Mouse (Mus musculus) adrenal gland, postnatal 4 days (tissue): ENCODE data around the gene Enox1. TPM values are rescaled to one million over a fixed set of nuclear protein-coding genes. Genes with fewer than 3 reads are reported as not detected.

ENCODE experiments used
- DNase-seq, 2 experiments: peaks; one replicate each; pipeline ENCODE4 v3.0.0; 2021 to 2022; ENCODE audit warnings: low spot score in 2 of 2, mixed read lengths in 2 of 2
- total RNA-seq, 2 experiments: library from RNA; stranded (reverse); gene quantifications; 2 replicates each; pipeline ENCODE4 v1.2.3; 2021

Enox1 gene
- total RNA-seq, 2 experiments from 2014 or later: 12.8 to 13.4 TPM

- no peak for DNase-seq
Observed at GRCm38 (mm10) chr14:77440805-77441204, 284.2 kb downstream of the Enox1 start.

DNA sequence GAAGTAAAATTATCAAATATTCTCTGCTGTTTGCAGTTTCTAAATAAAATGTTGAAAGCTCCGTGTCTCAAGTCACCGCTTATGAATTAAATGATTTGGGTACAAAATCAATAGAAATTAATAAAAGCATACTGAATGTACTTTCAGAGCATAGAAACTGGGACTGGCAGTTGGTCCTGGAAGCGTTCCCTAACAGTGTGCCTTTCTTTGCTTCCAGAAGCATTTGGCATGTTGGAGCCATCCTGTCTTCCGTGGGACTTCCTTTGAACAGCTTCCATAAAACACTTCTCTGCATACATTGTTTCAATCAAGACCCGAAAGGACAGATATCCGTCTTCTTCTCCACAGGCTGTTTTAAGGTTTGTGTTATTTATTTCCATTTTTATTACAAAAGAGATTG is 285.0 kb downstream of the Enox1 start:
- no peak for DNase-seq

DNA sequence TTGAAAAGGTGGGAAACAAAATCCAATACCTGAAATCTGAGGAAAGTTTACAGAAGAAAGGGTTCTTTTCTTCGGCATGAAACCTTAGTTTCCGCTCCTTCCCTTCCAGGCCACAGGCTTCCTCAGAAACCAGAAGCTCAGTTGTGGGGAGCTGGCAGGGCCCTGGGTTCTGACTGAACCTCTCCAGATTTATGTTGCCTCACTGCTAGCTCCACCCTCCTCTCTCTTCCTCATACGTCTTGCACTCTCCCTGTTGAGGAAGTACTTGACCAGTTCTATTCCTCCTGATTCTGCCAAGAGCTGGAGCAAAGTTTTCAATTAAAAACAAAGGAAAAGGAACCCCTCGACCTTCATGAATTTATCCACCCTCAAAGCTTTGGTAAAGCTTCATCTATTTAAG is 291.4 kb downstream of the Enox1 start:
- DNase-seq: no peak

DNA sequence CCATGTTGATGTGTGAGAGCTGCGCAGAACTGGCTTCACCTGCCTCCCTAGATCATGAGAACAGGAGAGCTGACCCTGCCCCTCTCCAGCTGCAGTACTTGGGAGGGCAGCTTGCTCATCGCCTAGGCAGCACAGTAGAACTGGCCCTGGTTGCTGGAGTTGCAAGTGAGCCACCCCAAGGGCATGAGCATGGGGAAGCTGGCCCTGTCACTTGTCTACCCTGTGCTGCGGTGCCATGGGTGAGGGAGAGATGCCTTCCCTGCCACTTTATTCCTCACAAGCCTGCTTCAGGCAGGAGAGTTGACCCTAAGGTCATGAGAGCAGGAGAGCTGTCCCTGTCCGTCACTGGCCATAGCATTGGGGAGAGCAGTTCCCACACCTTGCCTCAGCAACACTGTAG is 295.4 kb downstream of the Enox1 start:
- no peak for DNase-seq

DNA sequence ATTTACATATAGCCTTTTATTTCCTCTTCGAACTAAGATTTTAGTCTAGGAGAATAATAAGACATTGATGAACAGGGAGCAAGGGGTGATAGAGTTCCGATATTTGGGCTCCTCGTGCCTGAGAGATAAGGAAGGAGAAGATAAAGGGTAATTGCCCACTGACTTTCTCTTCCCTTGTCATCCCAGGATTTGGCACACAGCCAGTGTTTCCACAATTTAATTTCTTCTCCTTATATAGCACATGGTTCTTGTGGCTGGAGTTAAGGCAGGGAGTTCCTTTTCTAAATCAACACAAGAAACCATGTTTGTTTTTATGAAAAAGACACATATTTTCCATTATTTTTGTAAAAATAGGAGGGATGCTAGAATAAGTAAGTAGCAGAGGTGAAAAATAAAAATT is 299.5 kb downstream of the Enox1 start:
- no peak for DNase-seq

GRCm38 (mm10) chr14:77456876-77457275 is 300.3 kb downstream of the Enox1 start:
- DNase-seq: no peak

- no peak for DNase-seq
Observed at GRCm38 (mm10) chr14:77458217-77458616, 301.7 kb downstream of the Enox1 start.

GRCm38 (mm10) chr14:77463919-77464318 is 307.4 kb downstream of the Enox1 start:
- DNase-seq: no peak

DNA sequence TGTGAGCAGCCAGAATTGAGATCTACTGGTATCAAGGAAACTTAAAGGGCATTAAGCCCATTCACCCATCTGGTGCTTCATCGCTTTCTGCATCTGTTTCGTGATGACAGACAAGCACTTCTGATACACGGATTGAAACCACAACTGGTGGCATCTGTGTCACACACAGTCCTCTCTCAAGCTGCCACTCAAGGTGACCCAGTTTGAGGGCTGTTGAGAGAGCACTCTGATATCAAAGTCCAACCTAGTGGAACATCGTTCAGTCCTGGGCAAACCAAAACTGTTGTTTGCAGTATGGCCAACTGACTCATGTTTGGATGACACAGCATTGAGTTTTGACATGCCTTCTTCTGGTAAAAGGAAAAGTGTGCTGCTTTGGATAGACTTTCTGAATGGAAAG is 308.2 kb downstream of the Enox1 start:
- no peak for DNase-seq

DNA sequence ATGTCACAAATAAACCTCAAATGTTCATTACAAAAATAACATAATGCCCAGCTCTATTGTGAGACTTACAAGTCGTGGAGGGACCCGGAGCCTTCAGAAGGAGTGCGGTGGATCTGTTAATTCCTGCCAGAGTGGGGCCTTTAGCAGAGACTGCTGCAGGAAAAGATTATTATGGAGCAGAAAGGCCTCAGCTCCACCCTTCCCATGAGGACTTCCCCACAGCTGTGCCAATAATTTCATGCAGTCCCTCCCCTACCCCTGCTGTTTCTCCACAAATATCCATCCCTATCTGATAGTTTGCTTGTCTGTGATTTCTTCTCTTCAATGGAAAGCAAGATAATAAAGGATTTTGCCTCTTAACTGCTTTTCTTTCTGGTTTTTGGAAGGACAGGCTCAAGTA is 314.0 kb downstream of the Enox1 start:
- DNase-seq: no peak

GRCm38 (mm10) chr14:77473501-77473900 is 316.9 kb downstream of the Enox1 start:
- no peak for DNase-seq

DNA sequence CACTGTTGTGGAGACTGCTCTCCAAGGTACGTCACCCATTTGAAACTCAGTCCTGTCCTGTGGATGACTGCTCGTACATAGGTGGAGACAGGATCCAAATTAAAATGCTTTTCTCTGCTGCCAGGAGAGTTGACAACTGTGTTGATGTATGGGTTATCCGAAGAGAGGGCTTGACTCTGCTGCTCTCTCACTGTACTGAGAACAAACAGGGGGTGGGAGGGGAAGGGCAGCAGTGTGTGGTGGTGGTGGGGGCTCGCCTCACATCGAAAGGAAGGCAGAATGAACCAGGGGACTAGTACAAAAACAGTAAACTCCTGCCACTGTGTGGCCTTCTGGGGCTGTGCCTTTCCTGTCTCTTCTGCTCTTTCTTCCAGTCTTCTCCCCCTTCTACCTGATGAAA is 317.5 kb downstream of the Enox1 start:
- DNase-seq: no peak

DNA sequence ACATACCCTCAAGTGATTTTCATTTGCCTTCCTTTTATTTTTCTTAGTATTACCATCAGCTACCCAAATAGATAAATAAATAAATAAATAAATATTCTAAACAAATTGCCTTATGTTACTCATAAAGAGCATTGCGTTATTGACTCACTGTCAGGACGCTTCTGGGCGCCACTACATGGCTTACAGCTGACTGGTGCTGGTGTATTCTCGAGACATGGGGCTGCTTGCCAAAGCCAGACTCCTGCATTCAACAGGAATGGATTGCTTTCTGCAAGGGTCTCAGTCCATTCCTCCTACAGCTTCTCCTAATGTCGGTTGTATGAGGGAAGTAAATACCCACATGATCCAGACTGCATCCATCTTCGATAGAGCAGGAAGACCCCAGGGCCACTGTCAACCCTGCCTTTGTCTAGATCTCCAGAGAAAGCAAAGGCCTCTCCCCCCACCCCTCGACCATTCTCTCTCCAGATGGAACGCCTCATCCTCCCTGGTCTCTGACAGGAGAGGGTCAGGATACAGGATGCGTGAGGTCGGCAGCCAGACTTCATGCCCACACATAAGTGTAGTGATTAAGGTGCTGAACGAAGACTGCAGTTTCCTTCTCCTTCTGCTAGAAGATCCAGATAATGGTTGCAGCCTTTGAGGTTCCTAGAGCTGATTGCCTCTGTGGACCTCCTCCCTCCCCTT is 318.7 kb downstream of the Enox1 start:
- no peak for DNase-seq

- no peak for DNase-seq
Observed at GRCm38 (mm10) chr14:77477704-77478103, 321.1 kb downstream of the Enox1 start.

GRCm38 (mm10) chr14:77478210-77478609 is 321.6 kb downstream of the Enox1 start:
- DNase-seq: no peak

DNA sequence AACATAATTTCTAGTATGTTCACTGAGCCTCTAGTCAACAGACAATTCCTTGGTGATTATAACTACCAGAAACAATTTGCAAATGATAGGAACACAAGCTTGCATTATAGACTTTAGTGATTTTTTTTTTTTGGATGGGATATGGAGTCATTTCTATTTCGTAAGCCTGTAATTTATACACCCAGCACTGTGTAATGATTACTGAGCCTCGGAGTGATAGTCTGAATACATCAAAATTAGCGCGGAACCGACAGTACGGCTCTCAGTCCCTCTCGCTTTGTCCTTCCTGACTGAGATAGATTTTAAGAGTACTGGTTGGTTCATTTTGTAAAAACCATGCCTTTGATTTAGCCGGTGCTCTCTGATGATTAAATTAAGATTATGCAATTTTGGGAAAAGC is 322.1 kb downstream of the Enox1 start:
- no peak for DNase-seq

DNA sequence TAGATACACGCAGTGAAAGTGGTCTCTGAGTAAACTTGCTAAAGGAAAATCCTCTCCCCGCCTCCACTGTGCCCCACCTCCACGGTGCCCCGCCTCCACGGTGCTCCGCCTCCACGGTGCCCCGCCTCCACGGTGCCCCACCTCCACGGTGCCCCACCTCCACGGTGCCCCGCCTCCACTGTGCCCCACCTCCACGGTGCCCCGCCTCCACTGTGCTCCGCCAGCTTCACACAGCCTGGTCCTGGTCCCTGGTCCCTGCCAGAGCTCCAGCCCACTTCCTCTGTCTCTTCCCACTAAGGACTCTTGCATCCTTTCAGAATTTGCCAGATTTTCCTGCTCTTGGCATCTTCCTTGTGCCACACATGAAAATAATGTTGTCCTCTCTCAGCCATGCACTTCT is 326.5 kb downstream of the Enox1 start:
- no peak for DNase-seq

GRCm38 (mm10) chr14:77484951-77485447 is 328.4 kb downstream of the Enox1 start:
- no peak for DNase-seq

GRCm38 (mm10) chr14:77490699-77491098 is 334.1 kb downstream of the Enox1 start:
- no peak for DNase-seq

DNA sequence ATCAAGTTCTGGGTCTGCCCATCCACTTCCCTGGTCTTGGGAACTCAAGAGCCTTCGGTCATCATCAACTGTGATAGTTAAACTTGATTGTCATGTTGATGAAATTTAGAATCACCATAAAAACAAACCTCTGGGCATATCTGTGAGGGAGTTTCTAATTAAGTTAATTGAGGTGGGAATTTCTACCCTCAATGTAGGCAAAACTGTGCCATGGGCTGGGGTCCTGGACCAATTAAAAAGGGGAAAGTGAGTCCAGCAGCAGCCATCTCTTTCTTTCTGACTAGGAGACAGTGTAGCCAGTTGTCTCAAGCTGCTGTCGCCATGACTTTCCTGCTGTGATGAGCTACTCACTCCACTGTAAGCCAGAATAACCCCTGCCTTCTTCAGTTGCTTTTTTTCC is 335.2 kb downstream of the Enox1 start:
- DNase-seq: no peak

DNA sequence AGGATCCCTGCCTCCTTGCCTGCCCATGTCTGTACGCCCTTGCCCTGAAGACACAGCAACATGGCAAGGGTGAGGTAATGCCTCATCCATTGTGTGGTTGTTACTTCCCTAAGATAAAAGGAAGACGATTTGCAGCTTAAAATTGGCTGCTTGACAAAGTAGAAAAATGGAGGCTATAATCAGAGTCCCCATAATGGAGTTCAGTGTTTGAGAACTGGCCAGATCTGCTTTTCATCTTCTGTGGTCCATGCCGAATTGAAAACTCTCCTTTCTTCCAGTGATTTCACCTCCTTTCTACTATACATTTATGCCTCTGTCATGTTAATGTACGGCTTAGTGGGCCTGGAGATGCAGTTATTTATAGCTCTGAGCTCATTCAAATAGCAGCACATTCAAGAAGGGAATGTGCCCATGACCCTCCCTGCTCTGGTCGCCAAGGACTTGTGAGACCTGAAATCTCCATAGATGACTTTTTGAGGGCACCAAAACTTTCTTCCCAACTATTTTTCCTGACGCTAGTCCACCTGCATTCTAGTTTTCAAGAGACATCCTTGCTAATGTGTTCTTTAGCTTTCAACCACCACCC is 343.5 kb downstream of the Enox1 start:
- DNase-seq: no peak

- DNase-seq: no peak
Observed at GRCm38 (mm10) chr14:77504458-77505135, 348.0 kb downstream of the Enox1 start.

DNA sequence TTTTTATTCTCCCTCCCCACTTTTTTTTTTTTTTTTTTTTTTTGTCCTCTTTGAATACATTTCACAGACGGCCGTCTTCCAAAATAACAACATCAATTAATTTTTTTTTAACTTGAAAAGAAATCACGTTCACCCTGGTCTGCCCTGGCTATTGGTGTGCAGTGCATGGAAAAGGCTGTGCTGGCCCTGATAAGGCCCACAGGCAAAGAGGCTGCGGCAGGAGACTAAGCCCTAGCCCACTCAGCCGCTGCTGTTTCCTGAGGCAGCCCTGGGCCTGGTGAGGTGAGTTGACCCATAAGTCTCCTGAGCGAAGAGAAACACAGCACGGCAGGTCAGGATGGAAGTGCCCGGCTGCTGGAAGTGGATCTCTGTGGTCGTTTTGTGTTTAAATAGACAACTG is 349.8 kb downstream of the Enox1 start:
- DNase-seq: no peak
